Mouse (Mus musculus) gastrocnemius, postnatal 10 days (tissue): Measurements from ENCODE around the gene Cp. TPM values are rescaled to one million over a fixed set of nuclear protein-coding genes. Genes with fewer than 3 reads are reported as not detected.

ENCODE experiments used
- total RNA-seq, 2 experiments: library from RNA; stranded (reverse); gene quantifications; 2 replicates each; pipeline ENCODE4 v1.2.3; 2021

Gene Cp
- total RNA-seq, 2 experiments from 2014 or later, result 6.3 to 11.4 TPM

Other genes with a start within 250 kb of the Cp start
- gene Hps3, start 78.3 kb downstream of the Cp start, total RNA-seq, result 1 to 10 TPM; 4.4 to 5.6 TPM
- gene Hltf, start 100.8 kb downstream of the Cp start, total RNA-seq, result 1 to 10 TPM; 5.2 to 7.5 TPM
- 100 to 1,000 TPM; 142 to 157 TPM for gene Gyg, start 198.3 kb downstream of the Cp start, total RNA-seq